Mouse (Mus musculus) CD4-positive, CD25-positive, alpha-beta regulatory T cell, adult 2 months (primary cell): ENCODE results near the gene Fam102a.
"Not testable (repeated sequence)": the region's sequence is repeated elsewhere in the genome, so short reads cannot be mapped to it uniquely, and the experiment has no call there.

Experiments used
- DNase-seq: peaks from one replicate; pipeline ENCODE4 v3.0.0-alpha.2; 2012; ENCODE audit warnings: low read depth, low spot score

Fam102a gene

DNA sequence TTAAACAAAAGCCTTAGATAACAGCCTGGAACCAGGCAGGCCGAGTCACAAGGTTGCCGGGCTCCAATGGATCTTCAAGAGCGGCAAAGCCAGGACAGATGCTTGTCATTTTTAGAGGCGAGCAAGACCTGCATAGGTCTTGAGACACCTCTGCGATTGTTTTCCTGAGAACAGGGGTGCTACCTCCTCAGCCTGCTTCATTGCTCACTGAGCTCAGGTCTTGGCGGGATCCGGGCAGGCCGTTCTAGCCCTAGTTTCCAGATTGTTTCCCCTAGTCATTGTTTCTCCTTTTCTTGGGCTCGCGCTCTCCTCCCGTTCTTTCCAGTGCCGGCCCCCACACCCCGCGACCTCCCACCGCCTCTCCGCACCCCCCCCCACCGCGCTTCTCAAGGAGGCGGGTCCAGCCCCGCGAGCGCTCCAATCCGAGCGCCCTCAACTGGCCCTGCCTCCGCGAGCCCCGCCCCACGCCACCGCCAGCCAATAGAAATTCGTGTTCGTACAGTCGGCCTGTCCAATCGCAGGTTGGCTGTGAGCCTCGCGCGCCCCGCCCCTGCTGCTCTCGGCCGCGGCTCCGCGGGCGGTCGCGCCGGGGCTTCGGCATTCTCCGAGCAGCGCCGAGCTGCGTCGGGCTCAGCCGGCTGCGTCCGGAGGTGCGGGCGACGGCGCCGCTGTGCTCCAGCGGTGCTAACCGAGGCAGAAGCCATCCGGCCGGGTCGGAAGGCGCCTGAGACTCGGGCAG, at the start of gene Fam102a:
Gene Fam102a, plus strand, starts transcription at position 600 of the 739 bp plus-strand sequence.
- peak; percentile 99 for DNase-seq

GRCm38 (mm10) chr2:32485751-32486150, 49.4 kb upstream of the Fam102a start:
- no peak for DNase-seq

GRCm38 (mm10) chr2:32486155-32486554, 49.0 kb upstream of the Fam102a start:
- DNase-seq: no peak

- peak; percentile 95 for DNase-seq
Measured at GRCm38 (mm10) chr2:32487124-32487623, 48.0 kb upstream of the Fam102a start.

GRCm38 (mm10) chr2:32488679-32489078, 46.5 kb upstream of the Fam102a start:
- peak; percentile 93 for DNase-seq

- not testable (repeated sequence) for DNase-seq
Measured at GRCm38 (mm10) chr2:32490730-32491129, 44.4 kb upstream of the Fam102a start.

DNA sequence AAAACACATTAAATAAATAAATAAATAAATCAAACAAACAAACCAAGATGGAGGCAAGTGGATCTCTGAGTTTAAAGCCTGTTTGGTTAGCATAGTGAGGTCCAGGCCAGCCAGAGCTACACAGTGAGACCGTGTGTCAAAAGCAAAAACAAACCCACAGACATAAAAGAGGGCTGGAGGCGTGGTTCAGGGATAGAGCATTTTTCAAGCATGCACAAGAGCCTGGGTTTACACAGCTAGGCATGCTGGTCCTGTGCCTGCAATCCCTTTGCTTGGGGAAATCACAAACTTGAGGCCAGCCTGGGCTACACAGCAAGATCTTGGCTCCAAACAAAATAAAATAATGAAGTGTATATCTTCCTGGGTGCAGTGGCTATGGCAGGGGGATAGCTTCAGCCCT, 42.5 kb upstream of the Fam102a start:
- peak; percentile 54 for DNase-seq

DNA sequence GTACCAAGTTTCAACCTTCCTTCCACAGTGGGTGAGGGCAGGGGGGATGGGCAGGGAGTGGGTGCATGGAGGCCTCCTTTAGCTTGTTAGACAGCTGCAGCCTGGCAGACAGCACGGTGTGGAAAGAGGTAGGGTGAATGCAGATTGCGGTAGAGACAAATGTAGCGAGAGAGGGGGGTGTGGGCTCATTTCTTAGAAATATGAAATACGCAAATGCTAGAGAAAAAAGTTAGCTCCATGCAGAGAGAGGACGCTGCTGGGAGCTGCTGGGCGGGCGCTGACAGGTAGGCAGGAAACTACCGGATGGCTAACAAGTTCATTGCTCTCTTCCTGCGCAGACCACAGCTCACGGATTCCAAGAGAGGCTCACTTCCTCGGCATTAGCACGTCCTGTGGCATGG, 41.8 kb upstream of the Fam102a start:
- DNase-seq: peak; percentile 92

GRCm38 (mm10) chr2:32494522-32494921, 40.6 kb upstream of the Fam102a start:
- peak; percentile 43 for DNase-seq

DNA sequence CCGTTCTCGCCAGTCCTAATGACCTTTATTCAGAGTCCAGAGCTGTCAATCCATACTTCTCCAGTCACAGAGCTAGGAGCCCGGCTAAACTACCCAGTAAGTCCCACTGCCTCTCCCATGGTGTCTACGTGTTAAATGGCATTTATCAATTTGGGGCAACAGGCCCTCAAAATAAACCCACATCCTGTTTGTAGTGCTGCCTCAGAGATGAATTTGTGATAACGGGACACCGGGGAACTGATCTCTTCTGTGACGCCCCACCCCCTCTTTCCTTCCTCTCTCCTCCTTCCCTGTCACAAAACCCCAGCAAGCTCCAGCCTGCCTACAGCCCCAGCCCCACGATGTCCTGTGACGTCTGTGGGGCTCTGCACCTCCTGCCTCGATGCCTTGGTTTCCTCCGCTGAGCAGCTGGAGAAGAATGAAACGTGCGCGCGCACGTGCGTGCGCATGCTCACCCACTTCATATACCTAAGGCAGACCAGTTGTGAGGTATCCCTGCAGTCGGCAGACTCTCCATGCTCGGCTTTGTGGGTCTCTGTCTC, 39.9 kb upstream of the Fam102a start:
- peak; percentile 95 for DNase-seq

DNA sequence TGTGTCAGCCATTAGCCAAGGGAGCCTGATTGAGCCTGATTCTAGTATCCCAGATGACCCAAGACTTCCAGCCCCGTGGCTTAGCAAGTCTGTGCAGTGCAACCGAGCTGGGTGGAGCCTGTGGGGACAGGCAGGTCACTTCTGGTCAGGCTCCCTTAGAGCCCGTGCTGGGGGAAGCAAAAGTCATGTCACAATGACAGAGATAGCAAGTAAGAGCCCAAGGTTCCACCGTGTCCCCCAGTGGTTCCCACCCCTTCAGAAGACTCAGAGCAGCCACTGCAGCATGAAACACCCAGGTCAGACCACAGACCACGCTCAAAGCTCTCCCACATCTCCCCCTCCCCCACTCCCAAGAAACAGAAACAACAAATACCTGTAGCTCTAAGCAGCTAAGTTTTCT, 38.9 kb upstream of the Fam102a start:
- peak; percentile 69 for DNase-seq

DNA sequence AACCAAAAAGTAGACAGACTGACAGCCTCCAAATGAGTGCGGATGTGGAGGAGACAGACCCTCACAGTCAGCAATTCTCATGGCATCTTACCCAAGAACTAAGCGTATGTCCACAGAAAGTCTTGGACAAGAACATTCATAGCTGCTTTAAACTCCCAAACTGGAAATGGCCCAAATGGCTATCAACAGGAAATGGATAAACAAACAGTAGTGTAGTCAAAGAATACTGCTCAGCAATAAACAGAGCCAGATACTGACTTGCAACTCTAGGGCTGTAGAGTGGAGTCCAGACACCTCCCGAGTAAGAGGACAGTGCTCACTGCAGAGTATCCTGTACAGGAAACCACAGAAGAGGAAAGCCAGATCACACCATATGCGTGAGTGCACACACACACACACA, 35.8 kb upstream of the Fam102a start:
- DNase-seq: no peak

- no peak for DNase-seq
Measured at GRCm38 (mm10) chr2:32500461-32500860, 34.7 kb upstream of the Fam102a start.

DNA sequence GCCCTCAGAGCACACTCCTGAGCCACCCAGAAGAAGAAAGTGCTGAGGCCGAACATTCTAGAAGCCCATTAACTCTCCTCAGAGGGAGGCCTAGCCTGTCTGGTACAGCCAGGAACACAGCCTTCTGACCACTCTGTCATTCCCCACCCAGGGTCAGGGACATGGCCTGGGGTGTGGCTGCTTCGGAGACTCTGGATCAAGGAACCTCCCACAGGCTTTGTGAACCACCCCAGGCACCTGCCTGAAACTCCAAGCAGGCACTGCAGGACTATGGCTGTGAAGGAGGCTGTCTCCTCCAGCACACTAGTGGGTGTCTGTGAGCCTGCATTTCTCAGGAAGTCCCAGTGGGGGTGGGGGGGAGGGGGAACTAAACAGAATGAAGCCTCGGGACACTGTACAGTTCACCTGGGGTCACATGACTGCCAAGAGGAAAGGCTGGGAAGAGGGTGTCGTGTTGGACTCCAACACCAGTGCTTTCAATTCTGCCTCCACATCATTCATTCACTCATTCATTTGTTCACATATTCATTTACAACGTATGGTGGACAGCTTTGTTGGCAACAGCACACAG, 33.3 kb upstream of the Fam102a start:
- no peak for DNase-seq

GRCm38 (mm10) chr2:32502843-32503242, 32.3 kb upstream of the Fam102a start:
- DNase-seq: no peak

GRCm38 (mm10) chr2:32503588-32503987, 31.5 kb upstream of the Fam102a start:
- DNase-seq: no peak

DNA sequence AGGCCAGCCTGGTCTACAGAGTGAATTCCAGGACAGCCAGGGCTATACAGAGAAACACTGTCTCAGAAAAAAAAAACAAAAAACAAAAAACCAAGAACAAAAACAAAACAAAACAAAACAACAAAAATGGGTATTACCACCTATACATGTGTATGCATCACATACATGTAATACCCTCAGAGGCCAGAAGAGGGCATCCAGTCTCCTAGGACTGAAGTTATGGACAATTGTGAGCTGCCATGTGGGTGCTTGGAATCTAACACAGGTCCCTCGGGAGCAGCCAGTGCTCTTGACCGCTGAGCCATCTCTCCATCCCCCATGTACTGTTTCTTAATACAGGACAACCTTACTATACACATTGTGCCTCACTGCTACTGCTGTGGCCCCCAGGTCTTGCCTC, 29.6 kb upstream of the Fam102a start:
- DNase-seq: peak; percentile 50

DNA sequence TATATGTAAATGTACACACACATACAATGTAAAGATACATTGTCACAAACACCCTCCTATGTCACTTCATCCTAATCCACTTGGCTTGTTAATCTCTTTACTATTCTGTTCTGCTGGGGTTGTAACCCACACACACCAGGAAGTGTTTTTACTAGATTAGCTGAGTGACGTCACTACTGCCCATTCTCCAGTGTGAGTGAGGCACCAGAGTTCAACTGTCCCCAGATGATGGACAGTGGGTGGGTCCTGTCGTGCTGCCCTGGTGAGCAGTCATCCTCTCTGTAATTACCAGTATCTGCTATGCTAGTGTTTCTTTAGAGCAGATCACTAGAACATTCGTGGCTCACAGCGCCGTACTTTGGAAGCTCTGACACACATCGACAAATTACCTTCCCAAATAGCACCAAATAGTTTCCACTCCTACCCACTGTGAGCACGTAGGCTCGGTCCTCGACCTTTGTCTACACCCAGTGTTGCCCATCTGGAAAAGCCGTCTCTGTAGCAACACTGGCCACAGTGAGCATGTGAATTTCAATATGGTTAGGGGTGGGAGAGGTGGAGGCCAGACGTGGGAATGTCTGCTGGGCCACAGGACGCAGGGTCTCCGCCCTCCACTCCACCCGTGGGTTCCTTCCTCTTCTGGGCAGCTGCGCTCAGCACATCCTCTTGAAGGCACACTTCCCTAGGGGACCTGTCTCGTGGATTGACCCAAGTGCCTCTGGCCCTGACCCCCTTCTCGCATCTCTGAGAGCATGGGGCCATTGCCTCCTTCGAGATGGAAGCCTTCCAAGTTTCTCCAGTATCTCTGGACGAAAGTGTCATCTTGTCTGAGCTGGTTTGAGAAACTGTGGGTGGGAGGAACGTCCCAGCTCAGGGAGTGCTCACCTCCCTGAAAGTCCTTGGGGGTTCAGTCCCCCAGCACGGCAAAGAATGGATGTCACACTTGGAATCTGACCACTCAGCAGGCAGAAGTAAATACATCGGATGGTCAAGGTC, 28.2 kb upstream of the Fam102a start:
- no peak for DNase-seq

GRCm38 (mm10) chr2:32507906-32508305, 27.2 kb upstream of the Fam102a start:
- DNase-seq: no peak

- DNase-seq: peak; percentile 50
Measured at GRCm38 (mm10) chr2:32509287-32509686, 25.8 kb upstream of the Fam102a start.

DNA sequence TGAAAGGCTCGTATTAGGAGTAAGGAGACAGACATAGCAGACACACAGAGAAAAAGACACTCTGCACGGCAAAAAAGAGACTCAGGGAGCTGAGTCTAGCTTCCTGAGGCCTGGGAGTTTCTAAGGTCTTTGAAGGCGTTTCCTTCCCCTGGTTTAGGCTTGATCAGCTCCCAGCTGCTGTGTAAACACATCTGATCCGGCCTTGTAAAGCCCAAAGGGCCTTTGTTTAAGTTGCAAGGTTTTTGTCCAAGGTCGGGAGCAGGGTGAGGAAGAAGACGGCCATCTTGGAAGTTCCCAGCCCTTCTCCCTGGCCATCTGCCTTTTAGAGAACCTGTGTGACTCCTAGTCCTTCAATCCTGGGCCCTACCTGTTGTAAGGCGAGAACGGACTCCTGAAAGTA, 25.2 kb upstream of the Fam102a start:
- no peak for DNase-seq

DNA sequence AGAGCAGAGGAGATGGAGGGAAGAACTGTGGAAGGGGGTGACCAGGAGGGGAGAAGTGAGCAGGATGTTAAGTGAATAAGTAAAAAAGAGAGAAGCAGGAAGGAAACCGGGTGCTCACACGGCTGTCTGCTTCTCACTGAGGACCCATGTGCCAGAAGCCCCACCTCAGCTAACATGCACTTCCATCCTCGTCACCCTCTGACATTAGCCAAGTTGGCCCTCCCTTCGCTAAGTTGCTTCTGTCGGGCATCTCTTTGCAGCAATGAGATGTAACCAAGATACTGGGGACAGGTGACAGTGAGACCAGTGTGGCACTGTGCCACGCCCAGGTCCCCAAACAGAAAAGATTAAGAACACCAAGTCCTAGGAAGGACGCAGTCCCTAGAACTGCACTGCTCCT, 22.5 kb upstream of the Fam102a start:
- DNase-seq: no peak
